Mouse (Mus musculus): ENCODE data around the gene Arl14ep.

- TF ChIP-seq CTCF (conservative IDR thresholded peaks at IDR 0.05 in 1 of 2, IDR thresholded peaks at IDR 0.05 in 1 of 2; ENCODE audit: low read depth in 2 of 2, low read length in 2 of 2): no peak
- no peak for TF ChIP-seq RAD21 (IDR thresholded peaks at IDR 0.05; ENCODE audit: low read depth, low read length)
- TF ChIP-seq ELF1 (IDR thresholded peaks at IDR 0.05; ENCODE audit: low read depth, low read length): no peak
- TF ChIP-seq MAX (IDR thresholded peaks at IDR 0.05; ENCODE audit: low read length): no peak
- no peak for TF ChIP-seq POLR2A (IDR thresholded peaks at IDR 0.05; ENCODE audit: low read depth, low read length)
- TF ChIP-seq MXI1 (IDR thresholded peaks at IDR 0.05; ENCODE audit: low read depth, low read length): no peak
- TF ChIP-seq PAX5 (IDR thresholded peaks at IDR 0.05; ENCODE audit: low read length): no peak
- no peak for TF ChIP-seq EP300 (IDR thresholded peaks at IDR 0.05; ENCODE audit: low read length)
Observed at GRCm38 (mm10) chr2:106976472-106976871, 2.2 kb upstream of the Arl14ep start.
